Mouse (Mus musculus): ENCODE measurements at regions not wholly inside any gene's neighbourhood (a gene's known extent, or its start where the extent isn't known, plus 50 kb on each side); places are given as distances from the start of the nearest gene placed in this dataset.

GRCm38 (mm10) chr19:6684921-6685320 is 142.1 kb upstream of the Slc22a12 start:
- DNase-seq (ENCODE audit: inconsistent ontology term) = no peak

- no peak for DNase-seq (ENCODE audit: inconsistent ontology term)
Observed at GRCm38 (mm10) chr19:6679392-6680307, 136.8 kb upstream of the Slc22a12 start.

GRCm38 (mm10) chr19:6677511-6677910 is 134.7 kb upstream of the Slc22a12 start:
- DNase-seq (ENCODE audit: inconsistent ontology term) = no peak

DNA sequence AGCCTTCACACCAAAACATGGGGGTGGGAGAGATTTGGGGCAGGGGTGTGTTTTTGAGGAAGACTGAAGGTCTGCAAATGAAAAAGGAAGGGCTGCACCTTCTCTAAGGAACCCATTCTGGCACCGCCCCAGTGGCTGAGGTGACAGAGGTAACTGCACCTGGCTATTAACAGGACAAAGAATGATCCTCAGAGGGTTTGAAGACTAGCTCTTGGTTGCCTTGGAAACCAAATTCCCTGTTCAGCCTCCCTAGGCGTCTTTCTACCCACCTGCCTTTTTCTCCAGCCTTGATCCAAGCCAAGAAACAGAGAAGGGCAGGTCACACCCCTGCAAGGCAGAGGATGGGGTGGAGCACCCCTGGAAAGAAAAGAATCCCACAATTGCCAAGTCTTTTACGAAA is 132.8 kb upstream of the Slc22a12 start:
- no peak for DNase-seq (ENCODE audit: inconsistent ontology term)

DNA sequence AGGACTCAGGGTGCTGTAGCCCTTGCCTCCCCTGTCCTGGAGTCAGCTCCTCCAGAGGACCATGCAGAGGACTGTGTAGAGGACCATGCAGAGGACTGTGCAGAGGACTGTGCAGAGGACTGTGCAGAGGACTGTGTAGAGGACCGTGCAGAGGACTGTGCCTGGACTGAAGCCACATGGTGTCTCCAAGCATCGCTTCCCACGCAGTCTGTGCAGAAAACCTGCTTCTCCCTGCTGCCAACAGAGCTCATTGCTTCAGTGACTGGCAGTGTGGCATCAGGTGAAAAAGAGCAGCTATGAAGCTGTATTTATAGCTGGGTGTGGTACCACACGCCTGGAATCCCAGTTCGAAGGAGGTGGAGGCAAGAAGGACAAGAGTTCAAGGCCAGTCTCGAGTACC is 128.9 kb upstream of the Slc22a12 start:
- no peak for DNase-seq (ENCODE audit: inconsistent ontology term)

DNA sequence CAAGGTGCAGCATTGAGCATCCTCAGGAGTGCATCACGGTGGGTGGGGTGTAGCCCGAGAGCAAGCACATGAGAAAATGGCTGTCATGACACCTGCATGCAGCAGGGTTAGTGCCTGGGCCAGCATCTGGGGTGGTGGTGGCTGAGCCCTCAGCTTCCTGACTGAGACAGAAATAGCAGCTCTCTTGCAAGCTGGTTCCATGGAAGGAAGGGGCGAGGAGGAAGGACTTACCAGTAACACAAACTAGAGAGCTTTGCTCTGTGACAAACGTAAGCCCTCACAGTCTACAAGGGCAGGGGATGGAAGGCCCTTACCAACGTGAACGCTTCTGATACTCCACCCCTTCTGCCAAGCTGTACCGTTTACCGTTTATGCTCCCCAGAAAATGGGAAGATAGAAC is 127.0 kb upstream of the Slc22a12 start:
- DNase-seq (ENCODE audit: inconsistent ontology term) = no peak

DNA sequence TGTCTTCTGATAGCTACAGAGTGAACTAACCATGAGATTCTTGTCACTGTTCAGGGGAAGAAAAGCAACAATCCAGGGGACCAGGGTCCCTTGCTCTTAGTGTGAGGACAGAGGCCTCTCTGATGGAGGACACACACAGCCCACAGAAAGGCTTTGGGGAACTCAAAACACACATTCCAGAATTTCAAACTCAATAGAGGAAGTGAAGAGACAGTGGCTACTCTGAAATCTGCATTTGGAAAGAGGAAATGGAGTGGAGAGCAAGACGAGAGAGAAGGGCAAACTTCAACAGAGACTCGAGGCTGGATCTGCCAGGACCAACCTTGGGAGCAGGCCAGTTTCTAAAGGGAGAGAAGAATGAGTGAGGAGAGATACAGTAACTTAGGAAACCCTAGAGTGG is 125.7 kb upstream of the Slc22a12 start:
- no peak for DNase-seq (ENCODE audit: inconsistent ontology term)

- DNase-seq (ENCODE audit: inconsistent ontology term) = no peak
Observed at GRCm38 (mm10) chr19:6666187-6666722, 123.4 kb upstream of the Slc22a12 start.

DNA sequence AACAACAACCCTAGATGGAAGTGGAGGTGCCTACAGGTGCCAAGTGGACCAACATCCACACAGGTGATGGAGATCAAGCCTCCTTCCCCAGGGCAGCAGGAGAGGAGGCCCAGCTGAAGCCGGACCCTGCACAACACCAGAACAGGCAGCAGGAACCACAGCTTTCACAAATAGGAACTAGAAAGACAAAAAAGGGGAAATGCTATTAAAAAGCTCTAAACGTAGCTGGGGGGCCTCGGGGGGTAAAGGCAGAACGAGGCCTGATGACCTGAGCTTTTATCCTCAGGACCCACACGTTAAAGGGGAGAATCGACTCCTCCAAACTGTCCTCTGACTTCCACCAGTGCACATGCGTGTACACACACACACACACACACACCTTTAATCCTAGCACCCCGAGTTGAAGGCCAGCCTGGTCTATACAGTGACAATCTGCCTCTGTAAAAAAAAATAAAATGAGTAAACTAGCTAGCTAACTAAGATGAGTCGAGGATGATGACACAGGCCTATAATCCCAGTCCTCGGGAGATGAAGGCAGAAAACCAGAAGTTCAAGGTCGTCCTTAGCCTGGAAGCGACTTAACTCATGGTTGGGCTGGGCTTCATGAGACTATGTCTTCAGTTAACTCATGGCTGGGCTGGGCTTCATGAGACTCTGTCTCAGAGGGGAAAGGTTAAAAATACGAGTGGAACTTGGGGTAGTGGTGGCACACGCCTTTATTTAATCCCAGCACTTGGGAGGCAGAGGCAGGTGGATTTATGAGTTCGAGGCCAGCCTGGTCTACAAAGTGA is 122.6 kb upstream of the Slc22a12 start:
- DNase-seq (ENCODE audit: inconsistent ontology term) = no peak

GRCm38 (mm10) chr19:6664311-6664952 is 121.6 kb upstream of the Slc22a12 start:
- no peak for DNase-seq (ENCODE audit: inconsistent ontology term)

GRCm38 (mm10) chr19:6663391-6663790 is 120.6 kb upstream of the Slc22a12 start:
- peak; percentile 59 for DNase-seq (ENCODE audit: inconsistent ontology term)

DNA sequence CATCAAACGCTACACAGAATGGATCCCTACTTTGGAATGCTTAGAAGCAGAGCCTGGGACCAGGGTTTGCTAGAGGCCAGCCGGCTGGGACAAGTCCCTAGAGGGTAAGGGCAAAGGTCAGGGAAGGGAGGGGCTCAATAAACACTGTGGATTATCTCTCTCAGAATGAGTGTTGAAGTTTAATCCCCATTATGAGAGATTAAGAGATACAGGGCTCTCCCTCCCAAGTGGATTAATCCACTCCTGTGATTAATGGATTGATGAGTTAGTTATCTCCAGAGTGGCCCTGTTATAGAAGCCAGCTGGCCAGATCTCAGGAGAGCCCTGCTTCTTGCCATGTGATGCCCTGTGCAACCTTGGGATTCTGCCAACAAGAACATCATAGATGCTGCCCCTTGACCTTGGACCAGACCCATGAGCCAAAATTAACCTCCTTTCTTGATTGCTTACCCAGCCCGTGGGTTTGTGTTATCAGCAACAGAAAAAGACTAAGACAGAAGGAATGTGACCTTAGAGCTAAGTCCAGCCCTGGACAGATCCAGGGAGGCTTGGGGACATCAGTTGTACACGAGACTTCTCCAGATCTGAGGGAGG is 119.6 kb upstream of the Slc22a12 start:
- DNase-seq (ENCODE audit: inconsistent ontology term) = no peak

- DNase-seq (ENCODE audit: inconsistent ontology term) = no peak
Observed at GRCm38 (mm10) chr19:6661508-6661871, 118.7 kb upstream of the Slc22a12 start.

- DNase-seq (ENCODE audit: inconsistent ontology term) = no peak
Observed at GRCm38 (mm10) chr19:6660723-6661507, 118.1 kb upstream of the Slc22a12 start.

DNA sequence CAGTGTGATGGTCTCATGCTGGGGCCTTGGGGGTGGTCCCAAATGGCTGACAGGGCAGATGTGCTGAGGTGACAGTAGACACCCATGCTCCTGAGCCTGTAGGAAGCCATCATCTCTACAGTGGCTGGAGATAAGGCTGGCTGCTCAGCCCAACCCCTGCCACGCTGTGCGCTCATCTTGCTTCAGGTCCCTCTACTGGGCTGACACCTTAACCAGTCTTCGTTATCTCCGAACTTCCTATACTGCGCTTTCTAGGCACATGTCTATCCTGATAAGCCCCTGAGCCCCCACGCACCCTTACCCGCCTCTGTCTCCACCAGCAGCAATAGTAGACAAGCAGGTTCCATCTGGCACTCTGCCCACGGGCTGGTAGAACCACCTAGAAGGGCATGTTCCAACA is 117.3 kb upstream of the Slc22a12 start:
- no peak for DNase-seq (ENCODE audit: inconsistent ontology term)

GRCm38 (mm10) chr19:6654550-6654949 is 111.7 kb upstream of the Slc22a12 start:
- no peak for DNase-seq (ENCODE audit: inconsistent ontology term)

DNA sequence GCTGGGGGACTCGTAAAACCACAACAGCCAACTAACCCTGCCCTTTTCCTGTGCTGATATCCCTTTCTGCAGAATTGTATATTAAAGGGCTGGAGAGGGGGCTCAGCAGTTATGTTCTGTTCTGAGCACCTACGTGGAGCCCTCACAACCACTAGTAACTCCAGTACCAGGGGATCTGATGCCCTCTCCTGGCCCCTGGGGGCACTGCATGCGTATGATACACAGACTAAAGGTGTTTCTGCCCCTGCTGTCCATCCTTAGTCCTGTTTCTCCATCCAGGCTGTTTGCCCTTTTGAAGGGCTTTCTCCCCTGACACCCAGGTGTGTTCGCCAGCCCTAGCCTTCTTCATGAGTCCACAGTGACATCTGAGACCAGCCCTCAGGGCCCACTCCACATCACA is 109.9 kb upstream of the Slc22a12 start:
- no peak for DNase-seq (ENCODE audit: inconsistent ontology term)

- no peak for DNase-seq (ENCODE audit: inconsistent ontology term)
Observed at GRCm38 (mm10) chr19:6651192-6651591, 108.4 kb upstream of the Slc22a12 start.

DNA sequence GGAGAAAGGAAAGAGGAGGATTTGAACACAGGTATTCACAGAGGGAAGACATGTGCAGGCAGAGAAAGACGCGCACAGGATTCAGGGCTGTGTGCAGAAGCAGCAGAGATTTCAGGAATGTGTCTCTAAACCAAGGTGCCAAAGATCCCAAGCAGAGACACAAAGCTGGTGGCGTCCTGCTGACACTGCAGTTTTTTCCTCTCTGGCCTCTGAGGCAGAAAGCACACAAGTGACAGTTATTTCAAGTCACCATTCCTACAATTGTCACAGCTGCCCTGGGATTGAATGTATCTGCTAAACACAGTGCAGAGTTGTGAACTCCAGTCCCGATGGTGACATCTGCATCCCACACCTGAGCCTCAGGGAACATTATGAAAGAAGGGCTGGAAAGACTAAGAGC is 107.1 kb upstream of the Slc22a12 start:
- no peak for DNase-seq (ENCODE audit: inconsistent ontology term)

DNA sequence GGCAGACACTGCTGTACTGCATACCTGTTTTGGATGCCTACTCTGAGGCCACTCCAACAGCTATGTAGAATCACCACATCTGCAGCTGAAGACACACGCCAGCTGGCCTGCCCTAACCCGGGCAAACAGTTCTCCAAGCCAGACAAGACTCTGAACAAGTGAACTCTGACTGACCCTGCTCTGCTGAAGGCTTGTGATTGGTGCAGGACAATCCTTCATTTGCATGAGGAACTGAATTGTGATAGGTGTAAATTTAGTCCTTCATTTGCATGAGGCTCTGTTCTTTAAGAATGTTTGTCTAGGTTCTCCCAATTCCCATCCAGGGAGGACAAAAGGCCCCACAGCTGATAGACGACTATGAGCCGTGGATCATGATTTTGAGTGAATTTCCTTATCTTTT is 104.9 kb upstream of the Slc22a12 start:
- no peak for DNase-seq (ENCODE audit: inconsistent ontology term)

DNA sequence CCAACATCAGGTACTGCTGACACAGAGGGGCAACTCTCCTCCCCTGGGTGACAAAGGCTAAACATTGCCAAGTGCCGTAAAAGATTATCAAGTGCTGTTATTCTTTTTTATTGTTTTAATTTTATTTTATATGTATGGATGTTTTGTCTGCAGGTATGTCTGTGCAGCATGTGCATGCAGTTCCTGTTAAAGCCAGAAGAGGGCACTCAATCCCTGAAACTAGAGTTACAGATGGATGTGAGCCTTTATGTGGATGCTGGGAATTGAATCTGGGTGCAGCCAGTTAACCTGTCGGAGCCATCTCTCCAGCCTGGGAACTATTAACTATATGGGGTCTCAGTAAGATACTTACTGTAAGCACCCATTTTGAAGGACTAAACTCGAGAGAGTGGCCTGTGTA is 104.4 kb upstream of the Slc22a12 start:
- DNase-seq (ENCODE audit: inconsistent ontology term) = no peak
